Mouse (Mus musculus) liver, adult (tissue): ENCODE results near the gene Tob1.

Experiments used
- GATA4 ChIP-seq: IDR thresholded peaks from 2 replicates; pipeline ENCODE4 v1.6.1; 2014; ENCODE audit warnings: mild to moderate bottlenecking, low read length; ENCODE audit not compliant: insufficient replicate concordance

Tob1 gene

DNA sequence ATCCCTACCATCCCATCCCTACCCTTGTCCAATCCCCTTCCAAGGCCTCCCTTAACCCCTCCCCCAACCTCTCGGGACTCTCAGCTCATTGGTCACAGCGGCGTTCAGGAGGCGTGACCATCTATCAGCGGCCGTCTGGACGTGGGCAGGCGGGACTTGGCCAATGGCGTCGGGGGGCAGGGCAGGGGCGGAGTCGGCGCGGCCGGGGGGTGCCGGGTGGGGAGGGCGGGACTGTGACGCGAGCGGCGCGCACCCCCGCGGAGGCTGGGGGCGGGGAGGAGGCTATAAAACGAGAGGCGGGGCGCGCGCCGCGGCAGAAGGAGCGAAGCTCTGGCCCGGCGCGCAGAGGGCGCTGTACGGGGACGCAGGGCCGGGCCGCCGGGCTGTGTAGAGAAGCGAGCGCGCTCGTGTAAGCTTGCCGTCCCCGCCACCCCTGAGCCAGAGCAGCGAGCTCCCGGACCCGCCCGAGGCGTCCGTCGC is at the start of gene Tob1:
Tob1 (plus strand) TSS at position 331 of the 480 bp plus-strand sequence.
- no peak for TF ChIP-seq GATA4

DNA sequence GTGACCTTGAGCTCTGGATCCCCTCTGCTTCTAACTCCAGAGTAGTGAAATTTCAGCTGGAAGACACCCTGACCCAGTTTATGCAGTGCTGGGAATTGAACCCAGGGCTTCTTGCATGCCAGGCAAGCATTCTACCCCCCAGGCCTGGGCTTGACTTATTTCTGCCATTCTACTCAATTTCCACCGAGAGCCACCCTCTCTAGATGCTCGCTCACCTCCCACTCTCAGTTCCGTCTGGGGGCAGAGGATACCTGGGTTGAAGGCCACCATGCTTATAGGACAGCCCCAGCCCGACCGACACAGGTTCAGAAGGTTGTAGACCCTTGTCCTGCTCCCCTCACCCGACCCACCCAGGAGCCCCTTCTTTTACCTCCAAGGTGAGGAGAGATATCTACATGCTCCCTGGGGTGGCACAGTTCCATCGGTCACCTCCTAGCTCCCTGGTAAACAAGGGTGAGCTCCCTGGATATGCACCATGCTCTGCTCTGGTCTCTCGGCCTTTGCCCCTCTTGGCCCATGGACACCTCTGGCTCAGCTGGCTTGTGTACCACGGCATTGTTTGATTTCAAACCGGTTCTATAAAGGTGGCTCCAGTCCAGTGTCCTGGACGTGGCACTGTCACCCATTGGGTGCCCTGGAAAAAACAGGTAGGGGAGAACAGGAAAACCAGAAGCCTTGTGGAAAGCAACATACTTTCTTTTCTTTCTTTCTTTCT is 49.2 kb upstream of the Tob1 start:
- TF ChIP-seq GATA4 = no peak

DNA sequence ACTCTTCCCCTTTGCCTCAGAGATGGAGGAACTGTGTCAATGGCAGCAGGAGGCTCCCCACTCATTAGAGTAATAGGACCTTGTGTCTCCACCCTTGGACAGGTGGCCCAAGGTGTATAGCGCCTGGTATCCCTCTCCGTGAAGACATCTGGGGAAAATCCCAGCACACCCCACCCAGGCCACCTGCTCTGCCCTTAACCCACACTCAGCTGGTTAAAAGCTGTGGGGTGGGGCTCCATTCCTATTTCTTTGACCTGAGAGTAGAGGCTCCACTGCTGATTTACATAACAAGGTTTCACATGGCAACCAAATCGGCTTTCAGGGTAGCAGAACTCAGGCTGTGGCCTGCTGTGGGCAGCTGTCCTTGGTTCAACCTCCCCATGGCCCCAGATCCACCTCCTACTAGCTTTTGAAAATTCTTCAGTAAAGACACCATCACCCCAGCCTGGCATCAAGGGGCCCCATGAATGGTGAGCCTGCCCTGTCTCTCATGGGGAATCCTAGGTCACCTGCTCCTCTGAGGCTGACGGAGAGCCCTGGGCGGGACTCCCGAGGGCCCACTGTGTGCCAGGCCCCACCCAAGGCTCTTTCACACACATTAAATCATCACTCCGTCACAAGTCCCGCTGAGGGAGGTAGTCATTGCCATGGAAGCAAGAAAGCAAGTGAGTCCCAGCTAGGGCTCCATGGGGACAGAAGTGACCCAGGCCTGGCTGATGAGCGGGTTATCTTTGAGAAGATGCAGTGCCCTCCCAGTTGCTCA is 48.1 kb upstream of the Tob1 start:
- TF ChIP-seq GATA4 = no peak

DNA sequence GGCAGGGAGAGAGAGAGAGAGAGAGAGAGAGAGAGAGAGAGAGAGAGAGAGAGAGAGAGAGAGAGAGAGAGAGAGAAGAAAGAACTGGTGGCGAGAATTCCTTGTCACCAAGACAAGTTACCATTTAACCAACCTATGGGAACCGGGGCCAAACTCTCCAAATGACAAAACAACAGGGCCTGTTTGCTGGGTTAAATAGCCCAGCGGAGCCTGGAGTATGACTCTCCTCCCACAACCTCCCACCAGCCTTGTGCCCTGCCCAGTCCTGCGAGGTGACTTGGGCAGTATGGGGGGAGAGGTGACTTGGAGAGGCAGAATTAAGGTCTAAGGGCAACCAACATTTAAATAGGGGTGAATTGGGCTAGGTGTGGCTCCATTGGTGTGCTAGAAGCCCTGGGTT is 45.5 kb upstream of the Tob1 start:
- TF ChIP-seq GATA4 = no peak

DNA sequence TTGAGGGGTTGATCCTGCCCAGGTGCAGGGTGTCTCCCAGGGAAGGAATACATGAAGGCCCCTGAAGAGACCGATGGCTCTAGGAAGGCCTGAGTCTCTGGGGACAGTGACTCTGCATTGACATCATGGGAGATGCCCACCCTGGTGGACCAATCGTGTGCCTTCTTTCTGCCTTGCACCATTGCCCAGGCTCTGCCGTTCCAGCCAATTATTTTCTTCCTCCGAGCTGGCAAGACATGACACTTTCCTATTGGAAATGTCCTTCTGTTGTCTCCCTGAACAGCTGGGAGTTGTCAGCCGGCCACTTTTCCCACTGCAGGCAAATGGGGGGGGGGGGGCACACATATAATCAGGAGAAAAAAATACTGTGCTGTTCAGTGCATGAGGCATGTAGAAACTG is 43.0 kb upstream of the Tob1 start:
- no peak for TF ChIP-seq GATA4

DNA sequence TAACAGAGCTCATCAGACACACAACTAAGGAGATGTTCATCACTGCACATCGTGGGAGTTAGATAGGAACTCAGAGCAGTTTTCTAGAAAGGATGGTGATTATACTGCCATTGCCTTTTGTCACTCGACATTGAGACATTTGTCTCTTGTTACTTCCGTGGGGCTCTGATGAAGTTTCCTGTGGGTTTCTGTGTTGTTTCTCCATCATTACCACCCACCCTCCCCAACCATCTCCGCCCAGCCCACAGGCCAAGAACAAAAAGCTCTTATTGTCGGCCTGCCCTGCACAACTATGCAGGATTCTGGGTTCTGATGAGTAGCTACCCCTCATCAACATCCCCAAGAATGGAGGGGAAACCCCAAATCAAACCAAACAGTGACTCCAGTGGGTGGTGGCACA is 41.7 kb upstream of the Tob1 start:
- no peak for TF ChIP-seq GATA4

DNA sequence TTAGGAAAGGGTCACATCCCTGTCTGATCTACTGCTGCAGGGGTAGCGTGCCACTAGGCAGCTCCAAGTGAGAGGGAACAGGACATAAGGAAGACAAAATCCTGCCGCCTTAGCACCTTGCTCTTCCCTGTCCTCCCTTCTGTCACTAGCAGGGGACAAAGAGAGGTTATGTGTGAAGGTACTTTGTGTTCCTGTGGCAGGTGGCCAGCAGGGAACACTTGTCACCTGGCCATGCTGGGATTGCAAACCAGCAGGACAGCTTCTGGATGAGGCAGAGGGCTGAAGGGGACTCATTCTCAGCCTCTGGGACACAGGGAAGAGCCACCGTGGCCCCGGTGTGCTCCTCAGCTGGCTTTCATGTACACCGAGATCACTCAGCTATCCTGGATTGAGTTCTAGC is 39.6 kb upstream of the Tob1 start:
- TF ChIP-seq GATA4 = no peak

DNA sequence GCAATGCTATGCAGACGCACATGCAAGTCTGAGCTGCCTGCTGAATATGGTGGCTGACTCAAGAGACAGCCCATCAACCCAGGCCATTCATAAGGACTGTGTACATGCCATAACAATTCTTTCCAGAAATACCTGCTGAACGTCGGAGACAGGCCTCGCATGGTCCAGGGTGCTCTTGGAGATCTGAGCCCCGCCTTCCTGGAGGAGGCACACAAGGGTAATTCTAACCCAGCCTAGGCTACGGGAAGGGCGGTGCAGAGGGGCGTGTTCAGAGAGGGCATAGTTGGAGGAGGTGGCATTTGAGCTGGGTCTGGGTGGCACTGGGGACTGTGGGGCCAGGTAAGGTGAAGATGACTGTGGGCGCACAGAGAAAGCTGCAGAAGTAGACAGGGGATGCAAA is 39.1 kb upstream of the Tob1 start:
- no peak for TF ChIP-seq GATA4

DNA sequence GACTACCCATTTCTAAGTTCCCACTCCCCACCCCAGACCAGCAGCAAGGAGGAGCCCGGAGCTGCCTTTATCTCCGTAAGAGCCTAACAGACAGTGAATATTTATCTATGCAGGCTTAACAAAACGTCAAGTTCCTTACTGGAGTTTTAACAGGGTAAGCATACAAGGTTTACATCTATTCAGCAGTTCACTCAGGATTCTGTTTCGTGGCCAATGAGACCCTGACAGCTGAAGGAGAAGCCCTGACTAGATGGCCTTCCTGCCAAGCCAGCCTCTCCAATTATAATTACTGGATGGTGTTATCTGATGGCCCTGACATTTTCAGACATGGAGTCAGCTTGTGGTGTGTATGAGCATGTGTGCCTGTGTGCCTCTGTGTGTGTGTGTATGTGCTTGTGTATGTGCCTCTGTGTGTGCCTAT is 37.5 kb upstream of the Tob1 start:
- no peak for TF ChIP-seq GATA4

DNA sequence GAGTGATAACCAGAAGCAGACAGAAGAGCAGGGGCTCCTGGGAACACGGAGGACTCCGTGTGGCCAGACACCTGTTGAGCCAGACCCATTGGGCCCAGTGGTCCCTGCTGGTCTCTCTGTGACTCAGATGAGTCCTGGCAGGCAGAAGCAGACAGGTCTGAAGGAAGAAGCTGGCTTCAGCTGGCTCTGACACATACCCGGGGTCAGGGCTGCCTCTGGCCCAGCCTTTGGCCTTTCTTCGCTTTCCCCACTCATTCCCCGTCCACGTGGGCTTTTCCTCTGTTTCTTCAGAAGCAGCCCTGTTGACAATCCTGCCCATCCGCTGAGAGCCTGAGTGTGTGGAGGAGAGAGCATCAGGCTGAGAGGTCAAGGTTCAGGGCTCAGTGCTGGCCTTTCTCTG is 36.0 kb upstream of the Tob1 start:
- TF ChIP-seq GATA4 = no peak

DNA sequence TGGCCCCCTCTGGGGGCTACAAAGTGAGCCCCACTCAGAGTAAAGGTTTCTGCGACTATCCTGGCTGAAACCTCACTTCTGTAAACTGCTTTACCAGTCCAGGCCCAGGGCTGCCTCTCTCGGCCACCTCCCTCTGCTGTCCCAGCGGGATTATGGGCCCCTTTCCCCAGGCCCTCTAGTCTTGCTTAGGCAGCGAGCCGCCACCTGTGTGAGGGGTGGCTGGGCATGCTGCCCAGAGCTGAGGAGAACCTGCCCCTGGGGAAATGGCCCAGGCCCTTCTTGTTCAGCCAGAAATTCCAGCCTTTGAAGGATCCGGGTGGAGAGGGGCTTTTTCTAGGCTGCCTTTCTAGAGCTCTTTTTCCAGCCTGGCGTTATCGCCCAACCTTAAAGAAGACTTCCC is 35.6 kb upstream of the Tob1 start:
- TF ChIP-seq GATA4 = no peak

DNA sequence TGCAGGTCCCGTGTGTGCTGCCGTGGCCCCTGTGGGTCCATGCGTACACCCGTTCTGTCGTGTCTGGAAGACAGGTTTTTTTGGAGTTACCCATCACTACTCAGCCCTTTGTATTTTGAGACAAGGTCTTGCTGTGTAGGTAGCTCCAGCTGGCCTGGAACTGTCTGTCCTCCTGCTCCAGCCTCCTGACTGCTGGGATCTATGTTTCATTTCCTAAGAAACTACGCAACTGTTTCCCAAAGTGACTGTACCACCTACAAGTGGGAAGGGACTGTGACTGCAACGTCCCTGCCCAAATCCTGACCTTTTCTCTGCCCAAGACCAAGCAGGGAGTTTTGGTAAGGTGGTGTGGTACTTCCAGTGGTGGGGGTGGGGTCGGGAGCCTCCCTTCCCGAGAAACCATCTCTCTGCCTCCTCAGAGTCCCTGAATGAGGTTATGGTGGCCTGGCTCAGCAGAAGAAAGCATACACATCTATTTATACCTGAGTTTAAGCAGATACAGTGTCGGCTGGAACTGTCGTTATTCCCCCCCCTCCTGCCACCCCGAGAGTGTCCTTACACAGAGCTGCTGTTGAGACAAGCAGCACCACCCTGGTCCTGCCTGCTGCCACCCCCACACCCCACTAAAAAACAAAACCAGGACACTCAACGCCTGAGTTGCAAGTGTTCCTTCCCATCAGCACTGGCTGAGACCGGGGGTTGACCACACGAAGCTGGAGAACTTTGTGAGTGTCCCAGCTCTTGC is 33.2 kb upstream of the Tob1 start:
- no peak for TF ChIP-seq GATA4

DNA sequence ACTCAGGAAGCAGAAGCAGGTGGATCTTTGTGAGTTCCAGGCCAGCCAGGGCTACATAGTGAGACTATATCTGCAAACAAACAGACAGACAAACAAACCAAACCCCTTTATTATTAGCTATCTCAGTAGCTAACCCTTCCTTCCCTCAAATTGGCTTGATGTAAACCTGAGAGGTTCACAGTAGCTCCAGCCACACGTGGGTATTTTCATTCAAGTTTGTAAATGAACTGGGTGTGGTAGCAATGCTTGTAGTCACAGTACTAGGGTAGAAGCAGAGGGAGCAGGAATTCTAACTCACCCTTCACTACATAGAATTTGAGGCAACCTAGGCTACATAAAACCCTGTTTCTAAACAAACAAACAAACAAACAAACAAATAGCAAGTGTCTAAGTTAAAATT is 31.5 kb upstream of the Tob1 start:
- TF ChIP-seq GATA4 = no peak

DNA sequence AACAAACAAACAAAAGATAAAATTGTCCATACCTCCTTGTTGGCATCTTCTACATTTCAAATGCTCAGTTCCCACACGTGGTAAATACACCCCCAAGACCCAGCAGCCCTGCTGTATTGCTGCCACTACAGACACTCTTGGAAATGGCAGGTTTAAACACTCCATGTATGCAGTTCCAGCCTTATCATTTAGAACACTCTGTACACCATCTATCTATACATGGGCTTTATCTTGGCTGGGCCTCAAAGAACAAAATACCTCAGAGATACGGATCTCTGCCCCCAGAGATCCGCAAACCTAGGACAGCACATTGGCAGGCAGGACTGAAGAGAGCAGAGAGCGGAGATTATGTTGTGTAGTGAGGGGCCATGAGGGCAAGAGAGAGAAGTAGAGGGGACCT is 31.1 kb upstream of the Tob1 start:
- TF ChIP-seq GATA4 = no peak

DNA sequence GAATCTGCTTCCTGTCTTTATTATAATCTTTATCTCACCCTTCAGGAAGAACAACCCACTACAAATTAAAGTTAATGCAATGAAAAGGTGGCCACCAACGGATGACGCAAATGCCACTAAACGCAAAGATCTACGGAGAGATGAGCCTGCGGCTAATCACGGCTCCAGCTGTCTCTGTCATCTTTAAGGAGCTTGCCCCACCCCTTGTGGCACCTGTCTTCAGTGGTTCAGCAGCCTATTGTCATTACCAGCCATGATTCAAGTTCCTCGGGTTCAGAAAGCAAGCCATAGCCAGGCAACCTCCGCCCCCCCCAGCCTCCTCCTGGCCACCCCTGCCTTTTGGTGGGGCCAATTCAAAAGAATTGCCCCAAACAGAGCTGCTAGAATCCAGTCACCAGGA is 29.6 kb upstream of the Tob1 start:
- no peak for TF ChIP-seq GATA4

DNA sequence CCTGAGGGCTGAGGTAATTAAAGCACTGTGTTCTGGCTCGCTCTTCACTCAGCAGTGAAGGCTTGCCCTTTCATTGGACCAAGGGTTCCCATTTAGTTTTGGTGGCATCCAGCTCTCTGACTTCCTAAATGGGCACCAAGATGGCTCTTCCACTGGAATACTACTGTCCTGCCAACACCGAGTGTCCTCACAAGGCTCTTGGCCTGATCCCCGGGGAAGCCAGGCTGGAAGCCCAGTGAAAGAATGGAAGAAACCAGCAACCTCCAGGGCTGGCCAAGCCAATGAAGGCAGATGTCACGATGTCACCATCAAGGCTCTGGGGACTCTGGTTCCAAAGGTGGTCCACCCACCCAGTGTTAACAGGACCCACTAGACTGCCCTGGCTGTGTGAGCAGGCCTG is 28.5 kb upstream of the Tob1 start:
- no peak for TF ChIP-seq GATA4

DNA sequence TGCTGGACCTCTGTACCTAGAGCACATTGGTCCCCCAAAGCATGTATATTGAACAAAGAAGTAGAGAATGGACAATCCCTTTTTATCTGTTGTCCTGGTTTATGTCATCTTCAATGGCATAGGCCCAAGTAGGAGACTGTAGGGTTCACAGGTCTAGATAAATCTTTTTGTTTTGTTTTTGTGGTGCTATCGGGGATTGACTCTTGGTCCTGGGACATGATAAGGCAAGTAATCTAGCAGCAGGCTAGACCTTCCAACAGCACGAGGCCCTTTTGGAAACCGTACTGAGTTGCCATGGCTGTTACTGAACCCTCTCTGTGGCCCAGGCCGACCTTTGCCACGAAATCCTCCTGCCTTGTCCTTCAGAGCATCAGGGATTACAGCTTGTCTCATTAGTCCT is 28.1 kb upstream of the Tob1 start:
- no peak for TF ChIP-seq GATA4

DNA sequence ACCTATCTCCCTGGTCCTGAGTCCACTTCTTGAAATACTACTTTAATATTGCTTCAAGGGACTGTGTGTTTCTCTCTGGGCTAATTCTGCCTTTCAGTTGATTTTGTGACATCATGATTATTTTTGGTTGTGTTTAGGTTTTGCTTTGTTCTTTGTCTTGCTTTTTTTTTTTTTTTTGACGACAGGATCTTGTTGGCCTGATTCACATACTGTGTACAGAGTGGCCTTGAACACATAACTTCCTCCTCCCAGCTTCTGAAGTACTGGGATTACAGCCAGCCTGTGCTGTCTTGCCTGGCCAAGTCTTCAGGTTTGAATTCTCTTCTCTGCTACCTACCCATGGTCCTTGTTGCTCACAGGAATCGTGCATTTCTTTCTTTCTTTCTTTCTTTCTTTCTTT is 27.6 kb upstream of the Tob1 start:
- no peak for TF ChIP-seq GATA4
